Mouse (Mus musculus) brain, embryonic 14.5 days (tissue): ENCODE data around the gene Nrp2.

Source experiments
- CTCF ChIP-seq: fragments of 200-500 bp; IDR thresholded peaks from 2 replicates; pipeline ENCODE4 v1.5.1; 2012; ENCODE audit warnings: inconsistent platforms, mild to moderate bottlenecking, moderate library complexity, borderline replicate concordance; ENCODE audit not compliant: insufficient read depth, insufficient read length; ENCODE audit errors: extremely low read depth
- POLR2A ChIP-seq: fragments of 200-500 bp; IDR thresholded peaks from 2 replicates; pipeline ENCODE4 v1.6.1; 2012; ENCODE audit warnings: mild to moderate bottlenecking, inconsistent platforms, borderline replicate concordance; ENCODE audit not compliant: poor library complexity, insufficient read depth, insufficient read length, severe bottlenecking; ENCODE audit errors: extremely low read depth

DNA sequence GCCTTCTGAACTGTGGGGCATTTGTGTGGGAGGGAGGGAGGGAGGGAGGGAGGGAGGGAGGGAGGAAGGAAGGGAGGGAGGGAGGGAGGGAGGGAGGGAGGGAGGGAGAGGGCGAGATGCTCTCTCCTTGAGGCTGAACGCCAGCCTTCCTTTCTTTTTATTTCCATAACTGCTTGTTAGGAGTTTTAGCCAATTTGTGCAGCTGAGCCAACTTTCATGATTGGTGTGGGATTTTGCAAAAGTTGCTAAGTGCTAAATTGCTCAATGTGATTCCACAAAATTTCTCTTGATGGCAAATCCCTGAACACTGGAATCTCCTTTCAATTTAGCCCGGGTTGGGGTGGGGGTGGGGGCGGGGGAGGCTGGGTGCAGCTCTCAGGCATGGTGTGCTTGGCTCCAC is 96.3 kb downstream of the Nrp2 start:
- TF ChIP-seq POLR2A, result no peak
- TF ChIP-seq CTCF, result no peak
